Mouse (Mus musculus): ENCODE data around the gene Cldn24.

DNA sequence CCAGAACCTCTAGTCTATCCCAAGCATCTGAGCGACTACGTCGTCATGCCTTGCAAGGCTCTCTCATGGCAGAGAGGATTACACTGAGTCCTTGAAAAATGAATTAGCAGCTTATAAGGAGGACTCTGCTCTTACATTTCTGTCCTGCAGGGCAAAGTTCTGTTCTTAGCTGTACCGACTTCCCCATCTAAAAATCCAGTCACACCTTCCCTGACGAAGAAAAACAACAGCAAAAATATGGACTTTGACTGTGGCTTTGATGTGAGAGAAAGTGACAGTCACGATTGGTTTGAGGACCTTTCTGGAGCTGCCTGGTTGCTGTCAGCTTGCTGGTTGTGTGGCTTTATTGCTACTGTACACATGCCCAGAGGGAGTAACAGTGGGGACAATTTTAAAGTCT lies 42.4 kb upstream of the Cldn24 start:
- no peak for TF ChIP-seq CTCF (IDR thresholded peaks at IDR 0.05; ENCODE audit: borderline replicate concordance, insufficient read depth, low read length)
- no peak for TF ChIP-seq POLR2A (IDR thresholded peaks at IDR 0.05; ENCODE audit: low read depth, low read length)

Measured in embryonic fibroblast, embryonic 13.5 days (primary cell).